Mouse (Mus musculus): Measurements from ENCODE around the gene Cfap97d1. TPM values are rescaled to one million over a fixed set of nuclear protein-coding genes. Genes with fewer than 3 reads are reported as not detected.

Cfap97d1 gene
- polyA plus RNA-seq, 1 experiment from 2014 or later = not detected

DNA sequence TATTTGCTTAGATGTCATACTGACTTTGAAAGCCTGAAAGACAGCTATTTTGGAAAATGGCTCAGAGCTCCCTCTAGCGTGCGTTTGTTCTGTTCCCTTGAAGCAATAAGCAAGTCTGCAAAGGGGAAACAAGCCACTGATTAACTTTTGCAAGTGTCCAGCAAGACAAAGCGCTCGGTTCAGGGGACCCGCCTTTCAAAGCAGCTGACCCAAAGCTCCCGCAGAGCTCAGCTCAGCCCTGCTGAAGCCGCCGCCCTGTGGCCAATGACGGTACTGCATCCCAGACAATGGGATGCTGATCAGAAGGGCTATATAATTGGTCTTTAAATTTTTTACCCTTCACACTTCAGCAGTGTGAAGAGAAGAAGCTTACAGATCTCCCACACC lies 56.1 kb downstream of the Cfap97d1 start:
- ATAC-seq (ENCODE audit: insufficient read depth, low FRiP score, low read depth) = peak; percentile 86
- H3K36me3 ChIP-seq = no peaks in the 10 kb centered on the region
- no peak overlapping the region for H3K4me3 ChIP-seq (replicated peaks)
- H3K9ac ChIP-seq = no peak overlapping the region
- WGBS = 0% methylated on average over 9 of the region's 9 CpGs
- 0 out of 2 replicates have a peak, but pooled peaks cover 6% of the 10 kb centered on the region for H3K4me1 ChIP-seq
- H3K9me3 ChIP-seq = no peaks in the 10 kb centered on the region
- H3K4me2 ChIP-seq = 0 out of 2 replicates have a peak overlapping the region, but pooled peaks have one; percentile 3
- no peaks in the 10 kb centered on the region for H3K27me3 ChIP-seq (replicated peaks)
- no peak overlapping the region for H3K27ac ChIP-seq

DNA sequence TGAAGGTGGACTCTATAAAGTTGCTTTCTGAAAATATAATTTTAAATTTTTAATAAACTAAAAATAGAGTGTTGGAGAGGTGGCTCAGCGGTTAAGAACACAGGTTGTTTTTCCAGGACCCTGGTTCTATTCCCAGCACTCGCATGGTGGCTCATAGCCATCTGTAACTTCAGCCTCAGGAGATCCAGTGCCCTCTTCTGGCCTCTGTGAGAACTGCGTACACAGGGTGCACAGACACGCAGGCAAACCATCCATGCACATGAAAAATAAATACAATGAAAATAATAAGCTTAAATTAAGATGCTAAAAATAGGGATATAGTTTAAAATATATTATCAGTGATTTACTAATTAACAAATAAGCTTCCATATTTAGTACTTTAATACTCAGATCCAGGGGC lies 56.6 kb downstream of the Cfap97d1 start:
- Histone ChIP-seq H3K9ac (no peak overlapping the region), H3K27me3 (replicated peaks) (no peaks in the 10 kb centered on the region), H3K4me3 (replicated peaks) (no peak overlapping the region), H3K4me2 (no peak overlapping the region), H3K9me3 (no peaks in the 10 kb centered on the region), H3K27ac (no peak overlapping the region), H3K36me3 (no peaks in the 10 kb centered on the region), H3K4me1 (0 out of 2 replicates have a peak, but pooled peaks cover 6% of the 10 kb centered on the region)
- no peak for ATAC-seq (ENCODE audit: insufficient read depth, low FRiP score, low read depth)
- 78% methylated on average over 4 of the region's 4 CpGs for WGBS

DNA sequence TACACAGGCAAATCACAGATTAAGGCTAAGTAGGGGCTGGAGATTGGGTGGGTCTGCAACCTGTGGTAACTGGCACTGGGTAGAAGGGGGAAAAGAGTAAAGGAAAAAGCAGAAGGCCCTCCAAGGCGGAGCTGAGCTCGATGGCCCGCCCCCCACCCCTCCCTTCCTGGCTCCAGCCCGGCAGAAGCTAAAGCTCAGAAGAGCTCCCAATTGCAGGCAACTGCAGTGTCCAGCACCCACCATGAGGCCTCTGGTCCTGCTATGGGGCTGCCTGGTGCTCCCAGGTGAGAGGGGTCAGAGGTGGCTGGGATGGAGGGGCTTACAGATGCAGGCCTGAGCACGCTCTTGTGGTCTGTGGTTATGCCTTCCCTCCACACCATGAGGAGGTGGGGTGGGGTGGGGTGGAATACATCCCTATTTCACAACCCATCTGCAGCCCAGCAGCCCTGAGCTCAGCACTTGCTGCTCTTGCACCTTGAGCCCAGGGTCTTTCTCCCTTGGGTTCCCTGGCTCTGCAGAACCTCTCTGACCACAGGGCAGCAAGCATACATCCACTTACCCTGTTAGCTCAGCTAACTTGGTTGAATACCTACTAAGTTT lies 57.4 kb downstream of the Cfap97d1 start, which contains the start of gene Cd300lg:
TSS of gene Cd300lg (plus strand) at position 160 of the 600 bp plus-strand sequence.
- ATAC-seq (ENCODE audit: insufficient read depth, low FRiP score, low read depth) = no peak
- 50% methylated on average over 5 of the region's 5 CpGs for WGBS
- Histone ChIP-seq H3K4me3 (replicated peaks) (no peak within 1 kb of the TSS), H3K36me3 (no peaks in the 10 kb centered on the region), H3K27me3 (replicated peaks) (no peaks in the 10 kb centered on the region), H3K27ac (no peak within 1 kb of the TSS), H3K9ac (no peak within 1 kb of the TSS), H3K4me2 (0 out of 2 replicates have a peak within 1 kb of the TSS, but pooled peaks have one; percentile 3), H3K9me3 (no peaks in the 10 kb centered on the region), H3K4me1 (0 out of 2 replicates have a peak, but pooled peaks cover 6% of the 10 kb centered on the region)

Other genes with a start within 250 kb of the Cfap97d1 start
- gene Etv4, start 198.9 kb upstream of the Cfap97d1 start, polyA plus RNA-seq (2015; fragmentation: Nextera tagmentation; extraction: Ambion mirVana) = 6.8 and 9.0 TPM in 2 replicates
- 5.0 and 5.3 TPM in 2 replicates for gene Meox1, start 89.9 kb upstream of the Cfap97d1 start, polyA plus RNA-seq (2015; fragmentation: Nextera tagmentation; extraction: Ambion mirVana)
- gene Sost, start 17.3 kb upstream of the Cfap97d1 start, polyA plus RNA-seq (2015; fragmentation: Nextera tagmentation; extraction: Ambion mirVana) = 0.08 and 0.10 TPM in 2 replicates
- gene Dusp3, start 2.7 kb downstream of the Cfap97d1 start, polyA plus RNA-seq (2015; fragmentation: Nextera tagmentation; extraction: Ambion mirVana) = 22.5 and 25.0 TPM in 2 replicates
- 7.2 and 9.0 TPM in 2 replicates for gene Mpp3, start 44.2 kb downstream of the Cfap97d1 start, polyA plus RNA-seq (2015; fragmentation: Nextera tagmentation; extraction: Ambion mirVana)
- gene Cd300lg, start 57.2 kb downstream of the Cfap97d1 start, polyA plus RNA-seq (2015; fragmentation: Nextera tagmentation; extraction: Ambion mirVana) = 2.0 and 2.2 TPM in 2 replicates
- 6.8 and 8.8 TPM in 2 replicates for gene Mpp2, start 104.2 kb downstream of the Cfap97d1 start, polyA plus RNA-seq (2015; fragmentation: Nextera tagmentation; extraction: Ambion mirVana)
- 4.8 and 7.6 TPM in 2 replicates for gene Ppy, start 117.0 kb downstream of the Cfap97d1 start, polyA plus RNA-seq (2015; fragmentation: Nextera tagmentation; extraction: Ambion mirVana)
- 65.1 and 89.6 TPM in 2 replicates for gene Pyy, start 123.6 kb downstream of the Cfap97d1 start, polyA plus RNA-seq (2015; fragmentation: Nextera tagmentation; extraction: Ambion mirVana)
- 6.2 and 6.5 TPM in 2 replicates for gene Nags, start 161.2 kb downstream of the Cfap97d1 start, polyA plus RNA-seq (2015; fragmentation: Nextera tagmentation; extraction: Ambion mirVana)
- gene Tmem101, start 172.1 kb downstream of the Cfap97d1 start, polyA plus RNA-seq (2015; fragmentation: Nextera tagmentation; extraction: Ambion mirVana) = 28.0 and 28.3 TPM in 2 replicates
- 110 and 112 TPM in 2 replicates for gene Lsm12, start 201.0 kb downstream of the Cfap97d1 start, polyA plus RNA-seq (2015; fragmentation: Nextera tagmentation; extraction: Ambion mirVana)
- gene G6pc3, start 205.3 kb downstream of the Cfap97d1 start, polyA plus RNA-seq (2015; fragmentation: Nextera tagmentation; extraction: Ambion mirVana) = 29.6 and 32.1 TPM in 2 replicates
- 68.7 and 71.3 TPM in 2 replicates for gene Hdac5, start 245.9 kb downstream of the Cfap97d1 start, polyA plus RNA-seq (2015; fragmentation: Nextera tagmentation; extraction: Ambion mirVana)